Mouse (Mus musculus) kidney, adult 2 months (tissue): ENCODE data around the gene Mical3.

ENCODE experiments used
- CTCF ChIP-seq: fragments of 200-500 bp; conservative IDR thresholded peaks from 2 replicates; pipeline ENCODE4 v1.5.1; 2011; ENCODE audit warnings: low read depth, mild to moderate bottlenecking, control low read depth, low read length, moderate library complexity, mixed read lengths; ENCODE audit not compliant: insufficient read depth, insufficient read length
- POLR2A ChIP-seq: fragments of 200-500 bp; IDR thresholded peaks from one replicate; pipeline ENCODE4 v1.6.1; 2011; ENCODE audit warnings: low read depth, low read length, control low read depth

DNA sequence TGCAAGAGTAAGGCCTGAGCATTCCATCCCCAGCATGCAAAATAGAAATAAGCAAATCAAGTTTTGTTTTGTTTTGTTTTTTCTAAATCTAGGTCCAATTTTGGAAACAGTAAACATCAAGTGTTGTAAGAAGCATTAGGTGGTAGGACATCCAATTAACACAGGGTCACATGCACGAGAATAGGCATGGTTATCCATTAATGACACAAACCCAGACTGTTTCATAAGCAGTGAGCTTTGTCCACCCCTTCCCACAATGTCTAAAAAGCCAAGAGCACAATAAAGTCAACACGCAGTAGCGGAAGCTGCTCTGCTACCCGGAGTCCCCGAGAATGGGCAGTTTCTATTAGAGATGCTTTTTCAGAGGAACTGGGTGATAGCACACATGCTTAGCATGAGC, 225.7 kb downstream of the Mical3 start:
- TF ChIP-seq CTCF (no peak), POLR2A (no peak)
